Mouse (Mus musculus) G1E (cell line): Measurements from ENCODE around the gene Slc29a2.

Experiments used
- CTCF ChIP-seq: IDR thresholded peaks from 2 replicates; pipeline ENCODE4 v1.5.1; 2012; ENCODE audit warnings: low read depth, low read length, inconsistent platforms, mixed read lengths
- GATA1 ChIP-seq: IDR thresholded peaks from 2 replicates; pipeline ENCODE4 v1.6.1; 2012; ENCODE audit warnings: borderline replicate concordance, low read length, inconsistent platforms, mixed read lengths
- GATA2 ChIP-seq: IDR thresholded peaks from 2 replicates; pipeline ENCODE4 v1.6.1; 2012; ENCODE audit warnings: low read depth, low read length, inconsistent platforms, borderline replicate concordance
- POLR2AphosphoS5 ChIP-seq: IDR thresholded peaks from 2 replicates; pipeline ENCODE4 v1.6.1; 2012; ENCODE audit warnings: low read depth, low read length, inconsistent platforms; ENCODE audit not compliant: insufficient replicate concordance
- TAL1 ChIP-seq: conservative IDR thresholded peaks from 2 replicates; pipeline ENCODE4 v1.6.1; 2012; ENCODE audit warnings: low read depth, low read length, inconsistent platforms, mixed read lengths

DNA sequence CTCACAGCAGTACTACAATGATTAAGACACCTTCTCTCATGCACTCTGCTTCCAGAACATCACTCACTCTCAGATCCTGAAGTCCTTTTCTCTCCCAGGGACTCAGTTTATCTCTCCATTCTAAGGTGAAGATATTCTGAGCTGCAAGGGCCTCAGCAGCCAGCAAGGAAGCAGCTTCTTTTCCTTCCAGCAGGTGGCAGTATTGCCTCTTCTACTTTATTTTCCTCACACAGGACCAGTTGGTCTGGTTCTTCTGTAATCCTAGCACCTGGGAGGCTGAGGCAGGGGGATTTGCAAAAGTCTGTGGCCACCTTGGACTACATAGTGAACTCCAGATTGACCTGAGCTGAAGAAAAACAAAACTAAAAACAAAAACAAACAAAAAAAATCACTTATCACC lies 41.9 kb upstream of the Slc29a2 start:
- no peak for TF ChIP-seq POLR2AphosphoS5
- TF ChIP-seq GATA1, result no peak
- peak; percentile 71 for TF ChIP-seq CTCF
- no peak for TF ChIP-seq TAL1
- TF ChIP-seq GATA2, result no peak
